In the genomic region with DNA sequence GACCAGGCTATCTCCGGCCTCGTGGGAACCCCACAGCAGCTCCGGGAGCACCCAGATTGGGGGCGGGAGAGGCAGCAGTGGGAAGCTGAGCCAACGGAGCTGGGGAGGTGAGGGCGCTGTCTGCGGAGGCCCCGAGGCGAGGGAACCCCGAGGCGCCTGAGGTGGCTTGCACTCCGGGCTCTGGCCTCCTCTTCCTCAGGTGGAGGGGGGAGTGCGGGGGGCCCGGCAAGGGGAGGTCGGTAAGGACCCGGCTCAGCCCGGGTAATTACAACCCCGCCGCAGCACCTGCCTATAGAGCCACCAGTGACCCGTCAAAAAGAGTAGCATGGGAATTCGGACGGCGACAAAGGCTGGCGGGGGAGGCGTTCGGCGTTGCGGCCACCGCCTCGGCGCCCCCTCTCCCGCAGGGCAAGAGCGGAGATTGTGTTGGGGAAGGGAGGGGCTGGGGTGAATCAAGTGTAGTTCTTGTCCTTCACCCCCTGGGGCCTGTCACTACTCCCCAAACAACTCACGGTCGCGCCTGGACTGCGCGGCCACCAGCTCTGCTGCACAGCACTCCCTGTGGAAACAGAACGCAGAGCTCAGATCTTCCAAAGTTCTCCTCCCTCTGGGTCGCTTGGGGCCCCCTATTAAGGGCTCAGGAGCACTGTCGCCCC, we compare ENCODE assay signal across 10 mouse cellular contexts. TPM values are rescaled to one million over a fixed set of nuclear protein-coding genes. Genes with fewer than 3 reads are reported as not detected.
DNase-seq lines count a peak whose midpoint lies in the region; ATAC-seq and TF ChIP-seq lines count a peak whose summit lies in the region.
"Had no signal": no experiment of that assay in that cellular context is flagged by ENCODE, and none has a peak within 500 bp of the region (broad histone marks: within the 10 kb centered on the region; RNA-seq: fewer than 3 reads in every experiment).

No protein-coding gene starts in this region.

- no peak overlapping the region for H3K27ac ChIP-seq in heart, embryonic 13.5 days (replicated peaks)
- no peak overlapping the region for H3K27ac ChIP-seq in heart, postnatal 0 days (ENCODE audit: low read depth)
- peak overlapping the region; percentile 67 for H3K27ac ChIP-seq in midbrain, embryonic 12.5 days (replicated peaks)

- H3K4me1 ChIP-seq in heart, embryonic 13.5 days = peaks cover 45% of the 10 kb centered on the region
- peaks cover 7% of the 10 kb centered on the region; the same call in 1 of the 2 replicates for H3K4me1 ChIP-seq in heart, postnatal 0 days (ENCODE audit: control insufficient read depth, insufficient read depth)
- peaks cover 54% of the 10 kb centered on the region for H3K4me1 ChIP-seq in midbrain, embryonic 12.5 days

- intact Hi-C loops in heart, postnatal 14 days (cut with DNase I) = loop anchor here (5.0 kb wide), 2 partner anchors 53 to 67 kb away; no protein-coding TSS in a partner anchor

- TF ChIP-seq EP300 in heart, postnatal 0 days (IDR thresholded peaks at IDR 0.05; ENCODE audit: low read depth) = no peak

- H3K9ac ChIP-seq in heart, embryonic 13.5 days = no peak overlapping the region
- no peak overlapping the region for H3K9ac ChIP-seq in heart, postnatal 0 days (replicated peaks; ENCODE audit: low read depth, low read length)
- peak overlapping the region; percentile 55 for H3K9ac ChIP-seq in midbrain, embryonic 12.5 days (replicated peaks)

- peak; percentile 5; the same call in 1 of the 2 replicates for TF ChIP-seq CTCF in brain, embryonic 14.5 days (IDR thresholded peaks at IDR 0.05; ENCODE audit: borderline replicate concordance, extremely low read depth, insufficient read depth, insufficient read length)
- no peak for TF ChIP-seq CTCF in heart, postnatal 0 days (IDR thresholded peaks at IDR 0.05; ENCODE audit: low read depth)

- no peaks in the 10 kb centered on the region for H3K36me3 ChIP-seq in heart, embryonic 13.5 days
- no peaks in the 10 kb centered on the region for H3K36me3 ChIP-seq in heart, postnatal 0 days (replicated peaks; ENCODE audit: control insufficient read depth, insufficient read depth, low read length)
- 0 out of 2 replicates have a peak, but pooled peaks cover 5% of the 10 kb centered on the region for H3K36me3 ChIP-seq in midbrain, embryonic 12.5 days

- H3K4me3 ChIP-seq in heart, embryonic 13.5 days = peak overlapping the region; percentile 41
- peak overlapping the region; percentile 27 for H3K4me3 ChIP-seq in heart, postnatal 0 days (ENCODE audit: low read depth, low read length)
- H3K4me3 ChIP-seq in midbrain, embryonic 12.5 days = peak overlapping the region; percentile 60

- WGBS in heart, embryonic 13.5 days = under 1% methylated on average over 41 of the region's 41 CpGs
- whole genome bisulfite sequencing in heart, postnatal 0 days = 1% methylated on average over 39 of the region's 41 CpGs
- WGBS in midbrain, embryonic 12.5 days = under 1% methylated on average over 39 of the region's 41 CpGs

- H3K4me2 ChIP-seq in heart, embryonic 13.5 days = peak overlapping the region; percentile 61
- H3K4me2 ChIP-seq in heart, postnatal 0 days (ENCODE audit: low read depth, low read length) = peak overlapping the region; percentile 42
- peak overlapping the region; percentile 74 for H3K4me2 ChIP-seq in midbrain, embryonic 12.5 days (replicated peaks)

- peaks cover 100% of the 10 kb centered on the region for H3K27me3 ChIP-seq in heart, embryonic 13.5 days (replicated peaks)
- H3K27me3 ChIP-seq in heart, postnatal 0 days (ENCODE audit: control insufficient read depth, insufficient read depth, low read length) = peaks cover 100% of the 10 kb centered on the region
- H3K27me3 ChIP-seq in midbrain, embryonic 12.5 days = peaks cover 89% of the 10 kb centered on the region

- no peak for TF ChIP-seq POLR2A in brain, embryonic 14.5 days (IDR thresholded peaks at IDR 0.05; ENCODE audit: borderline replicate concordance, extremely low read depth, insufficient read depth, insufficient read length, poor library complexity, severe bottlenecking)

- no peak for DNase-seq in heart, postnatal 14 days
- peak; percentile 71 for DNase-seq in brain, embryonic 14.5 days (ENCODE audit: low read depth)
- DNase-seq in heart, postnatal 0 days (ENCODE audit: low spot score) = no peak
- no peak for DNase-seq in spleen, postnatal 14 days (ENCODE audit: low spot score in 2 of 2)
- DNase-seq in adrenal gland, postnatal 25 days = no peak
- no peak for DNase-seq in spleen, adult 12 weeks (ENCODE audit: low spot score)

- ATAC-seq in heart, embryonic 13.5 days (ENCODE audit: extremely low read depth, insufficient number of reproducible peaks, low FRiP score, low TSS enrichment) = no peak
- no peak for ATAC-seq in heart, postnatal 0 days (ENCODE audit: insufficient read depth, low read depth)
- peak; percentile 38 for ATAC-seq in midbrain, embryonic 12.5 days (ENCODE audit: low FRiP score, low read depth)

- H3K9me3 ChIP-seq in heart, embryonic 13.5 days = no peaks in the 10 kb centered on the region
- H3K9me3 ChIP-seq in heart, postnatal 0 days (replicated peaks; ENCODE audit: control insufficient read depth, low read length) = no peaks in the 10 kb centered on the region
- no peaks in the 10 kb centered on the region for H3K9me3 ChIP-seq in midbrain, embryonic 12.5 days

RNA-seq across cellular contexts. Expression of a gene that starts 3.8 kb away (rescaled TPM):
- not detected in 2 replicates for polyA plus RNA-seq in heart, embryonic 13.5 days (2015; fragmentation: Nextera tagmentation; extraction: Ambion mirVana)
- not detected for total RNA-seq in heart, postnatal 14 days (2021)
- 14.6 and 34.7 TPM in 2 replicates for polyA plus RNA-seq in brain, embryonic 14.5 days (2012; rRNA removed)
- total RNA-seq in heart, postnatal 0 days (2014; rRNA removed; ENCODE audit: low replicate concordance) = not detected in 2 replicates
- polyA plus RNA-seq in heart, postnatal 0 days (2015; fragmentation: Nextera tagmentation; extraction: Ambion mirVana) = not detected in 2 replicates
- polyA plus RNA-seq in midbrain, embryonic 12.5 days (2016; fragmentation: Nextera tagmentation; extraction: Ambion mirVana) = 35.2 and 46.5 TPM in 2 replicates
- total RNA-seq in adrenal gland, postnatal 25 days (2021) = not detected in 2 replicates
- polyA plus RNA-seq: C2C12; stomach, embryonic 16.5 days had no signal

RNA-seq across cellular contexts. Expression of a gene that starts 4.0 kb away (rescaled TPM):
- 19.2 and 19.5 TPM in 2 replicates for polyA plus RNA-seq in heart, embryonic 13.5 days (2015; fragmentation: Nextera tagmentation; extraction: Ambion mirVana)
- 10 to 100 TPM; 18.0 to 18.2 TPM for total RNA-seq in heart, postnatal 14 days (2021)
- 29.2 and 37.4 TPM in 2 replicates for polyA plus RNA-seq in brain, embryonic 14.5 days (2012; rRNA removed)
- total RNA-seq in heart, postnatal 0 days (2014; rRNA removed; ENCODE audit: low replicate concordance) = 13.8 and 26.7 TPM in 2 replicates
- polyA plus RNA-seq in heart, postnatal 0 days (2015; fragmentation: Nextera tagmentation; extraction: Ambion mirVana) = 17.7 and 20.2 TPM in 2 replicates
- 35.4 and 40.1 TPM in 2 replicates for polyA plus RNA-seq in midbrain, embryonic 12.5 days (2016; fragmentation: Nextera tagmentation; extraction: Ambion mirVana)
- total RNA-seq in adrenal gland, postnatal 25 days (2021) = 27.4 TPM in 2 replicates

Comparison
In these comparisons a context has a peak if more than half of its experiments do, and no peak if none do; other contexts are left out.
1. RNA of a gene that starts 3.8 kb away (polyA plus RNA-seq): 35.2 to 46.5 TPM in midbrain, embryonic 12.5 days and 14.6 to 34.7 TPM in brain, embryonic 14.5 days; not detected in heart, embryonic 13.5 days and not detected in heart, postnatal 0 days; every median in the first group is over 10 times any median in the second.
2. Peak in every context shown above with its lines, with median percentiles within 50 percentile points of each other: H3K4me2 ChIP-seq and H3K4me3 ChIP-seq.